Mouse (Mus musculus) liver, embryonic 14.5 days (tissue): ENCODE results near the gene Zfand4. TPM values are rescaled to one million over a fixed set of nuclear protein-coding genes. Genes with fewer than 3 reads are reported as not detected.

Experiments used
- ATAC-seq: fragments of 200-750 bp; cut with Nextera tagmentation; 2 replicates; pipeline ENCODE4 v1.8.0; 2017; ENCODE audit warnings: moderate number of reproducible peaks, mild to moderate bottlenecking, moderate library complexity; ENCODE audit not compliant: insufficient read depth
- DNase-seq, 3 experiments: peaks; one replicate each; pipeline ENCODE4 v3.0.0-alpha.2; 2012 to 2013; ENCODE audit warnings: low read depth in 3 of 3, low spot score in 3 of 3
- H3K27ac ChIP-seq: fragments of 300-500 bp; sonication (generic); 2 replicates; pipeline ENCODE4 v1.5.1; 2014; ENCODE audit warnings: moderate library complexity, mild to moderate bottlenecking, control low read depth, inconsistent platforms
- H3K27me3 ChIP-seq: fragments of 300-500 bp; sonication (generic); 2 replicates; pipeline ENCODE4 v1.6.1; 2014; ENCODE audit warnings: mild to moderate bottlenecking, low read length, moderate library complexity; ENCODE audit not compliant: control insufficient read depth, insufficient read depth
- H3K36me3 ChIP-seq: fragments of 300-500 bp; sonication (generic); replicated peaks from 2 replicates; pipeline ENCODE4 v1.6.1; 2014; ENCODE audit warnings: low read depth; ENCODE audit not compliant: control insufficient read depth, insufficient read depth
- H3K4me1 ChIP-seq, 2 experiments: fragments of 200-500 bp in 1 of 2; fragments of 300-500 bp in 1 of 2; sonication (generic) in 1 of 2; replicated peaks; 2 replicates each; pipeline ENCODE4 v1.6.1; 2012 to 2014; ENCODE audit warnings: antibody characterized with exemption in 1 of 2, inconsistent platforms in 1 of 2, low read length in 1 of 2; ENCODE audit not compliant: control insufficient read depth in 2 of 2, insufficient read depth in 2 of 2
- H3K4me2 ChIP-seq: fragments of 300-500 bp; sonication (generic); 2 replicates; pipeline ENCODE4 v1.6.1; 2014; ENCODE audit warnings: low read depth, mild to moderate bottlenecking, control low read depth, moderate library complexity
- H3K4me3 ChIP-seq, 2 experiments: fragments of 200-500 bp in 1 of 2; fragments of 300-500 bp in 1 of 2; sonication (generic) in 1 of 2; 2 replicates each; pipeline ENCODE4 v1.5.1; 2012 to 2014; ENCODE audit warnings: low read depth in 2 of 2, low read length in 2 of 2, mild to moderate bottlenecking in 2 of 2, control low read depth in 1 of 2, inconsistent platforms in 1 of 2, moderate library complexity in 1 of 2; ENCODE audit not compliant: insufficient read depth in 1 of 2
- H3K9ac ChIP-seq: fragments of 300-500 bp; sonication (generic); replicated peaks from 2 replicates; pipeline ENCODE4 v1.6.1; 2014; ENCODE audit warnings: mild to moderate bottlenecking, control low read depth, moderate library complexity
- H3K9me3 ChIP-seq: fragments of 300-500 bp; sonication (generic); 2 replicates; pipeline ENCODE4 v1.6.1; 2016; ENCODE audit warnings: low read length, mixed read lengths; ENCODE audit not compliant: control insufficient read depth
- CTCF ChIP-seq: IDR thresholded peaks from 2 replicates; pipeline ENCODE4 v1.5.1; 2016; ENCODE audit warnings: antibody characterized with exemption, low read depth, control low read depth
- EP300 ChIP-seq: IDR thresholded peaks from 2 replicates; pipeline ENCODE4 v1.6.1; 2016; ENCODE audit warnings: antibody characterized with exemption, low read depth
- WGBS: fragments of 180-500 bp; shearing (Covaris S2); extraction: QIAGEN DNeasy Blood & Tissue Kit; methylation state at CpG from one replicate; pipeline ENCODE4 v1.1.7; 2014; ENCODE audit not compliant: insufficient replicate concordance; 5-methylcytosine and 5-hydroxymethylcytosine counted together
- polyA plus RNA-seq, 2 experiments: library from polyadenylated mRNA; depleted of rRNA in 1 of 2; stranded (reverse) in 1 of 2; unstranded in 1 of 2; fragments of >200 nt; fragmentation: Nextera tagmentation in 1 of 2; extraction: Ambion mirVana in 1 of 2; gene quantifications; 2 replicates each; pipeline versions ENCODE4 v1.2.1 to v1.2.3; 2012 to 2014

Gene Zfand4
- polyA plus RNA-seq, 2 experiments, result 3.2 to 4.4 TPM

DNA sequence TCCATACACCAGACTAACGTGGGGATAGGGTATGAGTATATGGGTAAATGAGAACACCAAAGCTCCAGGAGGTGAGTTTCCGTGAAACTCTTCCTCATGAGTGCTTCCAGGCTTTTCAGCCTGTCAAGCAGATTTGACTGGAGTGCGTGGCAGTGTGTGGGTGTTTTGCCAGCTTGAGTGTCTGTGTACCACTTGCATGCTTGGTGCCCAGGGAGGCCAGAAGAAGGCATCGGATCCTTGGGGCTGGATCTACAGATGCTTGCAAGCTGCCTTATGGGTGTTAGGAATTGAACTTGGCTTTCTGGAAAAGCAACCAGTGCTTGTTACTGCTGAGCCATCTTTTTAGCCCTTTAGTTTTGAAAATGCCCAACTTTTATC lies 92.9 kb downstream of the Zfand4 start:
- TF ChIP-seq EP300, result no peak
- no peak for TF ChIP-seq CTCF
- Histone ChIP-seq H3K27ac (no peak overlapping the region), H3K4me3 (no peak overlapping the region), H3K36me3 (peaks cover 11% of the 10 kb centered on the region; the same call in 1 of the 2 replicates), H3K27me3 (no peaks in the 10 kb centered on the region), H3K4me1 (peaks cover 20 to 29% of the 10 kb centered on the region in 2 experiments), H3K4me2 (no peak overlapping the region), H3K9ac (no peak overlapping the region), H3K9me3 (no peaks in the 10 kb centered on the region)
- ATAC-seq (no peak), DNase-seq (no peak)
- WGBS, result 80% methylated on average over 4 of the region's 4 CpGs

DNA sequence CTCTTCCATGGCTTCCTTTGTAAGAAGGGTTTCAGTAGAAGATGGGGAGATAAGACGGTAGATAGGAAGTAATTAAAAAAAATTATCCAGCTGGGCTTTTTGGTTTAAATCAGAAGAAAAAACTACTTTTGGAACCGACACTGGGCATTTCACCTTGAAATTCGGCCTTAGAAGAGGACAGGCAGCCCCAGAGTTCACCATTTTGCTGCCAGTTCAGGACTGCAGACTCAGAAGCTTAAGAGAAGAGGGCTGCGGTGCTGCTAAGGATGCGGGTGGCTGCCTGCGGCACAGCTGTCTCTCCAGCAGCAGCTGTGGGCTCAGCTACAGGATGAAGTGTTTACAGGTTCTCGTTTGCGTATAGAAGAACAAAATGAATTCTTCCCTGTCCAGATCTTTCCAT lies 94.0 kb downstream of the Zfand4 start:
- H3K4me3 ChIP-seq, result no peak overlapping the region
- TF ChIP-seq CTCF, result no peak
- no peak for TF ChIP-seq EP300
- H3K4me2 ChIP-seq, result no peak overlapping the region
- no peak overlapping the region for H3K9ac ChIP-seq
- 70% methylated on average over 8 of the region's 8 CpGs for WGBS
- DNase-seq (no peak), ATAC-seq (no peak)
- peaks cover 20 to 29% of the 10 kb centered on the region in 2 experiments for H3K4me1 ChIP-seq
- H3K9me3 ChIP-seq, result no peaks in the 10 kb centered on the region
- peaks cover 11% of the 10 kb centered on the region; the same call in 1 of the 2 replicates for H3K36me3 ChIP-seq
- no peaks in the 10 kb centered on the region for H3K27me3 ChIP-seq
- H3K27ac ChIP-seq, result no peak overlapping the region

DNA sequence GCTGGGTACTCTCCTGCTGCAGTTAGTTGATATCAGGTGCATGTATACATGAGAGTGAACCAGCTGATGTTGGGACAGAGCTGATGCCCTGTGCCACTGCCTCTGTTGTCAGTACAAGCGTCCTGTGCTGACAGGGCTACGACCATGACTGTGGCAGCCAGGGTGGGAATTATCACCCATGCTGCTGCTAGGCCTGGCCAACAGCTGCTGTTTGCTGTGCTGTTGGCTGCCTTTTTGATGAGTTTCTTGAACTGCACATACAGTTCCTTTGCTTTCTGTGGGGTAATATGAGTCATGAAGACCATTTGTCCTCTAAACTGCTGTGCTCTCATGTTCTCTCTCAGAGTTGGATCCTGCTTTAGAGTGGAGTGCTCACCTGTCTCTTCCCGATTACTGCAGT lies 95.2 kb downstream of the Zfand4 start:
- Histone ChIP-seq H3K9me3 (no peaks in the 10 kb centered on the region), H3K27ac (no peak overlapping the region), H3K9ac (no peak overlapping the region), H3K4me2 (no peak overlapping the region), H3K36me3 (peaks cover 16% of the 10 kb centered on the region), H3K27me3 (no peaks in the 10 kb centered on the region), H3K4me3 (no peak overlapping the region), H3K4me1 (peaks cover 12 to 25% of the 10 kb centered on the region in 2 experiments; a peak in 3 of 4 replicates)
- DNase-seq, result no peak
- no peak for TF ChIP-seq CTCF
- no peak for TF ChIP-seq EP300
- WGBS, result 79% methylated on average over 3 of the region's 3 CpGs
- ATAC-seq, result no peak

DNA sequence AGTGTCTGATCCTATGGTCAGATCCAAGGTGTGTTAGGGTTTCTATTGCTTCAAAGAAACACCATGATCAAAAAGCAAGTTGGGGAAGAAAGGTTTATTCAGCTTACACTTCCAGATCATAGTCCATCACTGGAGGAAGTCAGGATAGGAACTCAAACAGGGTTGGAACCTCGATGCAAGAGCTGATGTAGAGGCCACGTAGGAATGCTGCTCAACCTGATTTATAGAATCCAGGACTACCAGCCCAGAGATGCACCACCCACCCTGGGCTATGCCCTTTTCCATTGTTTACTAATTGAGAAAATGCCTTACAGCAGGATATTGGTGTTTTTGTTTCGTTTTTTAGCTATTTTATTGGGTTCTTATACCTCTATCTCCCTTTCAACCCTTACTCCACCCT lies 97.4 kb downstream of the Zfand4 start:
- no peak overlapping the region for H3K4me3 ChIP-seq
- no peak overlapping the region for H3K4me2 ChIP-seq
- H3K27me3 ChIP-seq, result no peaks in the 10 kb centered on the region
- no peak for ATAC-seq
- no peak overlapping the region for H3K9ac ChIP-seq
- DNase-seq, result no peak
- peaks cover 21% of the 10 kb centered on the region for H3K36me3 ChIP-seq
- H3K27ac ChIP-seq, result no peak overlapping the region
- H3K9me3 ChIP-seq, result no peaks in the 10 kb centered on the region
- WGBS, result 72% methylated on average over 3 of the region's 3 CpGs
- TF ChIP-seq EP300, result no peak
- H3K4me1 ChIP-seq, result peaks cover 0 to 18% of the 10 kb centered on the region in 2 experiments; a peak in 2 of 4 replicates

DNA sequence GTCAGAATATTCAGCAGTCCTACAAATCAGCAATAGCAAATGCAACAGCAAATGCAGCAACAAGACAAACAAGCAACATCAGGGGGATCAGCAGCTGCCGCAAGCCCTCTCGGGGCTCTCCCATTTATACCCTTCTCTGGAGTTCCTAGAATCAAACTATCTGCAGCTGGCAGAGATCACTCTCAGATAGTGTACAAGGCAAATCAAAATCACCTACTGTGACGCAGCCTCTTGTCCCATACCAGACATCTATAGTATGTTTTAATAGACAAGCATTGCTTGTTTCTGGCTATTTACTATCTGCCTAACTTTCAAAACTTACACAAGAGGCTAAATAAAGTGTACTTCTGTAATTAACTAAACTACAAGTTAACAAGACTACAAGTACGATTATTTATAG lies 98.0 kb downstream of the Zfand4 start:
- H3K27me3 ChIP-seq, result no peaks in the 10 kb centered on the region
- H3K27ac ChIP-seq, result no peak overlapping the region
- DNase-seq (no peak), ATAC-seq (no peak)
- no peak overlapping the region for H3K4me2 ChIP-seq
- no peak overlapping the region for H3K4me3 ChIP-seq
- peaks cover 0 to 16% of the 10 kb centered on the region in 2 experiments; a peak in 2 of 4 replicates for H3K4me1 ChIP-seq
- 72% methylated on average over 4 of the region's 4 CpGs for WGBS
- H3K36me3 ChIP-seq, result peaks cover 21% of the 10 kb centered on the region
- no peak overlapping the region for H3K9ac ChIP-seq
- no peak for TF ChIP-seq CTCF
- no peak for TF ChIP-seq EP300
- no peaks in the 10 kb centered on the region for H3K9me3 ChIP-seq
